Mouse (Mus musculus): ENCODE measurements at regions not wholly inside any gene's neighbourhood (a gene's known extent, or its start where the extent isn't known, plus 50 kb on each side); places are given as distances from the start of the nearest gene placed in this dataset.
"Not testable (repeated sequence)": the region's sequence is repeated elsewhere in the genome, so short reads cannot be mapped to it uniquely, and the experiment has no call there.

GRCm38 (mm10) chr9:3116311-3116710 is 79.6 kb downstream of the Gm10715 start:
- DNase-seq, result not testable (repeated sequence)

DNA sequence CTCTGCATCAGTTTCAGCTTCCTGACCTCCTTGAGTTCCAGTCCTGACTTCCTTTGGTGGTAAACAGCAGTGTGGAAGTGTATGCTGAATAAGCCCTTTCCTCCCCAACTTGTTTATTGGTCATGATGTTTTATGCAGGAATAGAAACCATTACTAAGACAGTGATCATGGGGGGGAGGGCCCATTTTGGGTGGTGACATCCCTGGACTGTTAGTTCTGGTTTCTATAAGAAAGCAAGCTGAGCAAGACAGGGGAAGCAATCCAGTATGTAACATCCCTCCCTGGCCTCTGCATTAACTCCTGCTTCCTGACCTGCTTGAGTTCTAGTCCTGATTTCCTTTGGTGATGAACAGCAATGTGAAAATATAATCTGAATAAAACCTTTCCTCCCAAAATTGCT is 124.5 kb downstream of the Gm10715 start:
- DNase-seq, result no peak

GRCm38 (mm10) chr9:3184343-3184742 is 147.7 kb downstream of the Gm10715 start:
- no peak for DNase-seq

GRCm38 (mm10) chr9:3199151-3200018 is 135.6 kb upstream of the Alkbh8 start:
- peak; percentile 10 to 51 for DNase-seq

GRCm38 (mm10) chr9:3200019-3200347 is 135.0 kb upstream of the Alkbh8 start:
- not testable (repeated sequence) for DNase-seq

- not testable (repeated sequence) for DNase-seq
Observed at GRCm38 (mm10) chr9:3208120-3208519, 126.8 kb upstream of the Alkbh8 start.

GRCm38 (mm10) chr9:3258396-3259300 is 76.3 kb upstream of the Alkbh8 start:
- peak; percentile 55 to 73 for DNase-seq

DNA sequence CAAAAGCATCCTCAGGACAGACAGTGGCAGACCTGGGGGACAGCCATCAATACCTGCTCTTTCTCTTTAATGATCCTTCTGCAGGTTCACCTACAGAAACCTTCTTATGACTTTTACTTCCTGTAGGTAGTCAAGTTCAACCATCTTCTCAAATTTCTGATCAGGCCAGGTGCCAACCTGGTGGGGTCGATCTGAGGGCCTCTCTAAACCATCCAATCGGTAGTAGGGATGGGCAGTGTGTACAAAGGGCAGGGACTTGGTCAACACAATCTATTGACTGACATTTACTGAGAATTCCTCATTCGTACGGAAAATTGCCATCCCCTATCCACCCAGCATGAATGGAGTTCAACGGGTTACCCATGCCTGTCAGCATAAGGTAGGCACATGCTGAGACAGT is 74.8 kb upstream of the Alkbh8 start:
- DNase-seq, result no peak

- no peak for DNase-seq
Observed at GRCm38 (mm10) chr9:3260860-3261259, 74.1 kb upstream of the Alkbh8 start.

- DNase-seq, result no peak
Observed at GRCm38 (mm10) chr9:3264467-3264866, 70.5 kb upstream of the Alkbh8 start.

GRCm38 (mm10) chr9:3280496-3280895 is 54.4 kb upstream of the Alkbh8 start:
- not testable (repeated sequence) for DNase-seq

DNA sequence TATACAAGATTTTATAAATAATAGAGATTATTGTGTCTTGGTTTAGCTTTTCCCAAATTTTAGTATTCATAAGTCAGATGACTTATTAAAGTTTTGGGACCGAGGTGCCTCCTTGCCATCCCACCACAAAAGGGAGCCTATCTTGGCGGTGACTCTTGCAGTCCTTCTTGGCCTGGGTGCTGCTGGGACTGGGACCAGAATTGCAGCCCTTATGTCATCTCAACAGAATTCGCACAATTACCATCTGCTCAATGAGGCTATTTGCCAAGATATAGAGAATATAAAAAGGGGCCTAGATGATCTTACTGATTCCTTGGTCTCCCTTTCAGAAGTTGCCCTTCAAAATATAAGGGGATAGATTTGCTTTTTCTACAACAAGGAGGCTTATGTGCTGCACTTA is 53.0 kb upstream of the Alkbh8 start:
- DNase-seq, result not testable (repeated sequence)

GRCm38 (mm10) chr9:3283381-3283780 is 51.6 kb upstream of the Alkbh8 start:
- not testable (repeated sequence) for DNase-seq

All from kidney, postnatal 25 days (tissue).